Mouse (Mus musculus) stomach, postnatal 0 days (tissue): ENCODE data around the gene Fam69a. TPM values are rescaled to one million over a fixed set of nuclear protein-coding genes. Genes with fewer than 3 reads are reported as not detected.

Experiments used
- ATAC-seq: fragments of 200-750 bp; cut with Nextera tagmentation; 2 replicates; pipeline ENCODE4 v1.8.0; 2017; ENCODE audit not compliant: low FRiP score, low TSS enrichment
- DNase-seq: peaks from one replicate; pipeline ENCODE4 v3.0.0-alpha.2; 2016; ENCODE audit warnings: low spot score
- H3K27ac ChIP-seq: fragments of 300-500 bp; sonication (generic); replicated peaks from 2 replicates; pipeline ENCODE4 v1.5.1; 2014; ENCODE audit warnings: mild to moderate bottlenecking, control low read depth
- H3K27me3 ChIP-seq: fragments of 300-500 bp; sonication (generic); 2 replicates; pipeline ENCODE4 v1.6.1; 2014; ENCODE audit warnings: low read length; ENCODE audit not compliant: control insufficient read depth, insufficient read depth
- H3K36me3 ChIP-seq: fragments of 300-500 bp; sonication (generic); 2 replicates; pipeline ENCODE4 v1.6.1; 2014; ENCODE audit warnings: low read length, mixed read lengths; ENCODE audit not compliant: control insufficient read depth, insufficient read depth
- H3K4me1 ChIP-seq: fragments of 300-500 bp; sonication (generic); replicated peaks from 2 replicates; pipeline ENCODE4 v1.6.1; 2014; ENCODE audit warnings: antibody characterized with exemption; ENCODE audit not compliant: control insufficient read depth, insufficient read depth
- H3K4me2 ChIP-seq: fragments of 300-500 bp; sonication (generic); replicated peaks from 2 replicates; pipeline ENCODE4 v1.6.1; 2014; ENCODE audit warnings: low read depth, mild to moderate bottlenecking, control low read depth, moderate library complexity
- H3K4me3 ChIP-seq: fragments of 300-500 bp; sonication (generic); 2 replicates; pipeline ENCODE4 v1.5.1; 2014; ENCODE audit warnings: low read depth, low read length, control low read depth
- H3K9ac ChIP-seq: fragments of 300-500 bp; sonication (generic); 2 replicates; pipeline ENCODE4 v1.6.1; 2014; ENCODE audit warnings: mild to moderate bottlenecking, low read length, control low read depth, mixed read lengths
- H3K9me3 ChIP-seq: fragments of 300-500 bp; sonication (generic); 2 replicates; pipeline ENCODE4 v1.6.1; 2016; ENCODE audit warnings: low read length; ENCODE audit not compliant: control insufficient read depth
- CTCF ChIP-seq: IDR thresholded peaks from 2 replicates; pipeline ENCODE4 v1.5.1; 2016; ENCODE audit warnings: antibody characterized with exemption, low read depth, mild to moderate bottlenecking, moderate library complexity
- EP300 ChIP-seq: optimal IDR thresholded peaks from 2 replicates; pipeline ENCODE3; 2016; ENCODE audit warnings: antibody characterized with exemption
- WGBS: fragments of 180-500 bp; shearing (Covaris S2); extraction: QIAGEN DNeasy Blood & Tissue Kit; methylation state at CpG from one replicate; pipeline ENCODE4 v1.1.7; 2014; 5-methylcytosine and 5-hydroxymethylcytosine counted together
- polyA plus RNA-seq: library from polyadenylated mRNA; unstranded; fragments of >200 nt; fragmentation: Nextera tagmentation; extraction: Ambion mirVana; gene quantifications from 2 replicates; pipeline ENCODE4 v1.2.1, GENCODE M21; 2015

The Fam69a gene
- polyA plus RNA-seq, 1 experiment from 2014 or later, result 16.3 TPM

GRCm38 (mm10) chr5:108009721-108010120, 22.8 kb upstream of the Fam69a start:
- no peak for ATAC-seq

GRCm38 (mm10) chr5:108005134-108005533, 18.2 kb upstream of the Fam69a start:
- 38% methylated on average over 2 of the region's 2 CpGs for WGBS
- Histone ChIP-seq H3K4me3 (no peak overlapping the region), H3K27me3 (no peaks in the 10 kb centered on the region), H3K4me2 (no peak overlapping the region), H3K4me1 (no peaks in the 10 kb centered on the region), H3K36me3 (no peaks in the 10 kb centered on the region), H3K27ac (no peak overlapping the region), H3K9me3 (no peaks in the 10 kb centered on the region), H3K9ac (no peak overlapping the region)
- TF ChIP-seq EP300 (no peak), CTCF (peak; percentile 68)
- ATAC-seq (no peak), DNase-seq (no peak)

More at GRCm38 (mm10) chr5:108009721-108010120, 22.8 kb upstream of the Fam69a start:
- H3K4me3 ChIP-seq, result no peak overlapping the region
- H3K9ac ChIP-seq, result no peak overlapping the region
- TF ChIP-seq CTCF (no peak), EP300 (no peak)
- no peak overlapping the region for H3K27ac ChIP-seq
- H3K36me3 ChIP-seq, result no peaks in the 10 kb centered on the region
- H3K4me2 ChIP-seq, result no peak overlapping the region
- no peaks in the 10 kb centered on the region for H3K27me3 ChIP-seq
- DNase-seq, result no peak
- no peaks in the 10 kb centered on the region for H3K4me1 ChIP-seq
- 51% methylated on average over 2 of the region's 2 CpGs for WGBS
- H3K9me3 ChIP-seq, result no peaks in the 10 kb centered on the region

GRCm38 (mm10) chr5:108002734-108003133, 15.8 kb upstream of the Fam69a start:
- H3K27me3 ChIP-seq, result no peaks in the 10 kb centered on the region
- ATAC-seq (no peak), DNase-seq (no peak)
- no peak overlapping the region for H3K4me2 ChIP-seq
- no peaks in the 10 kb centered on the region for H3K9me3 ChIP-seq
- 64% methylated on average over 5 of the region's 5 CpGs for WGBS
- H3K4me1 ChIP-seq, result no peaks in the 10 kb centered on the region
- H3K4me3 ChIP-seq, result no peak overlapping the region
- TF ChIP-seq CTCF (no peak), EP300 (no peak)
- no peak overlapping the region for H3K9ac ChIP-seq
- no peak overlapping the region for H3K27ac ChIP-seq
- no peaks in the 10 kb centered on the region for H3K36me3 ChIP-seq

GRCm38 (mm10) chr5:108000776-108001548, 14.1 kb upstream of the Fam69a start:
- WGBS, result 15% methylated on average over 20 of the region's 20 CpGs
- H3K9me3 ChIP-seq, result no peaks in the 10 kb centered on the region
- peak overlapping the region; percentile 50 for H3K4me2 ChIP-seq
- H3K27me3 ChIP-seq, result no peaks in the 10 kb centered on the region
- peak overlapping the region; percentile 40 for H3K4me3 ChIP-seq
- ATAC-seq (peak; percentile 63; the same call in 1 of the 2 replicates), DNase-seq (peak; percentile 50)
- no peaks in the 10 kb centered on the region for H3K4me1 ChIP-seq
- H3K36me3 ChIP-seq, result no peaks in the 10 kb centered on the region
- TF ChIP-seq EP300 (no peak), CTCF (no peak)
- 0 out of 2 replicates have a peak overlapping the region, but pooled peaks have one; percentile 45 for H3K27ac ChIP-seq
- H3K9ac ChIP-seq, result peak overlapping the region; percentile 41; the same call in 1 of the 2 replicates

- Histone ChIP-seq H3K4me3 (no peak overlapping the region), H3K27ac (no peak overlapping the region), H3K9ac (no peak overlapping the region), H3K27me3 (no peaks in the 10 kb centered on the region), H3K4me1 (no peaks in the 10 kb centered on the region), H3K9me3 (no peaks in the 10 kb centered on the region), H3K36me3 (no peaks in the 10 kb centered on the region), H3K4me2 (no peak overlapping the region)
- DNase-seq, result no peak
- no peak for TF ChIP-seq CTCF
- no peak for TF ChIP-seq EP300
- WGBS, result 54% methylated on average over 7 of the region's 7 CpGs
- ATAC-seq, result no peak; the same call in 1 of the 2 replicates
These were observed 10.8 kb upstream of the Fam69a start for GRCm38 (mm10) chr5:107997717-107998116.

- H3K4me2 ChIP-seq, result no peak overlapping the region
- no peak overlapping the region for H3K9ac ChIP-seq
- H3K27ac ChIP-seq, result no peak overlapping the region
- WGBS, result 69% methylated on average over 2 of the region's 2 CpGs
- no peaks in the 10 kb centered on the region for H3K9me3 ChIP-seq
- H3K36me3 ChIP-seq, result no peaks in the 10 kb centered on the region
- TF ChIP-seq CTCF (no peak), EP300 (no peak)
- H3K4me3 ChIP-seq, result no peak overlapping the region
- H3K27me3 ChIP-seq, result no peaks in the 10 kb centered on the region
- DNase-seq (no peak), ATAC-seq (no peak)
- H3K4me1 ChIP-seq, result no peaks in the 10 kb centered on the region
These were observed 9.1 kb upstream of the Fam69a start for GRCm38 (mm10) chr5:107995936-107996335.
